Mouse (Mus musculus): ENCODE data around the gene Dhx8.

DNA sequence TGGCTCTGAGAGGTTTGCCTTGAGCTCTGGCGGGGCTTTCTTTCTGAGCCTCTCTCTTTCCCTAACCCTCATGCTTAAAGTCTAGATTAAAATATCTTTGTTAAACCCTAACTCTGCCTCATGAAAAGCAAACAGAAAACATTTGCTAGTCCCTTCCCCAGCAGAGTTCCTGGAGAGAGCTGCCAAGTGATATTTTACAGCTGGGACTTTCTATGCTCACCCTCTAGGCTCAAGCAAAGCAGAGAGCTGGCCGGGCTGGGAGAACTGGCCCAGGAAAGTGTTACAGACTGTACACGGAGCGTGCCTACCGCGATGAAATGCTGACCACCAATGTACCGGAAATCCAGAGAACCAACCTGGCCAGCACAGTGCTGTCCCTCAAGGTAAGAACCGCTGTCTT, 24.6 kb downstream of the Dhx8 start:
- TF ChIP-seq CTCF (IDR thresholded peaks at IDR 0.05): no peak
- TF ChIP-seq POLR2A (IDR thresholded peaks at IDR 0.05; ENCODE audit: insufficient read depth, low read depth, low read length): no peak
